Mouse (Mus musculus): ENCODE results near the gene Lrrc59.
"Not testable (repeated sequence)": the region's sequence is repeated elsewhere in the genome, so short reads cannot be mapped to it uniquely, and the experiment has no call there.

Lrrc59 gene

GRCm38 (mm10) chr11:94631969-94632368 is 2.4 kb downstream of the Lrrc59 start:
- no peak for DNase-seq

DNA sequence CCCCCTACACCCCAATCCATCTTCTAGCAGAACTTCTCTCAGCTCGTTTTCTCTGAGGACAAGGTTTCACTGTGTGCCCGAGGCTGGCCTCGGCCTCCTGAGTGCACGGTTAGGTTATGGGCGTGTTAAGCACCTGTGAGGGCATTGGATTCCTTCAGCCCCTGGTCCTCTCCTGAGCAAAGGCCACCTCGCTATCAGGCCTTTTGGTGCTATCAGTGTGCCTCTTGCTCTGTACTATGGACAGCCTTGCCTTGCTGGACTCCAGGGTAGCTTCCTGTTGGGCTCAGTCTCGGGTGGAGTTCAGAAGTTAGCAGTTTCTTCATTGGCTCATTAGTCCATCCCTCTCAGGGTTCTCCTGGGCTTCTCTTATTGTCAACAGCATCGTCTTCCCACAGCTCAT is 3.4 kb downstream of the Lrrc59 start:
- no peak for DNase-seq

DNA sequence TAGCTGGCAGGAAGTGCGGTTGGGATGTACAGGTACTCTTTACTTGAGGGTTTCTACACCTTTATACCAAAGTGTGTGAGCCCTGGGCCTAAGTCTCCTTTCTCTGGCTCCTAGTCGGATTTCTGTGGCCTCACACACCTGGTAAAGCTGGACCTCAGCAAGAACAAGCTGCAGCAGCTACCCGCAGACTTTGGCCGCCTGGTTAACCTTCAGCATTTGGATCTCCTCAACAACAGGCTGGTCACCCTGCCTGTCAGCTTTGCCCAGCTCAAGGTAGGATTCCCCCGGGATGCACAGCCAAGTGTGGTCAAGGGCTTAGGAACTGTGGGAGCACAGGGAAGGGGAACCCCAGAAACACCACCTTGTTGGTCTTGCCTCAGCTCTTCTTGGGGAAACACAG is 4.9 kb downstream of the Lrrc59 start:
- no peak for DNase-seq

- DNase-seq: no peak
Observed at GRCm38 (mm10) chr11:94644461-94645219, 15.1 kb downstream of the Lrrc59 start.

DNA sequence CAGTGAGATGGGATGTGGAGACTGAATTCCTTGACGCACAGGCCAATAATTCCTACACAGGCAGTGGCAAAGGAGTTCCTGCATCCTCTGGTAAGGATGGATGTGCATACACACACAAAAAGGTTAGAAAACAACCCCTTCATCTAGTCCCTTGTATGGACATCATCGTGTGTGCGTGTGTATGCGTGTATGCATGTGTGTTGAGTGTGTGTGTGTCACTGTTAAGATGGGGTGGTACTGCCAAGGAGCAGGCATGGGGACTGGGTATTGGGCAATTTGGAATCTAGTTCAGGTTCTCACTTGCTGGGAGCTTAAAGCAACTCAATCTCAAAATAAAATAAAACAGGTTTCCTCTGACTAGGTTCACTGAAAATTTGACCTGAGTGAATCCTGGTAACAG is 16.9 kb downstream of the Lrrc59 start:
- DNase-seq: no peak

GRCm38 (mm10) chr11:94651241-94651640 is 21.7 kb downstream of the Lrrc59 start:
- DNase-seq: not testable (repeated sequence)

- DNase-seq: no peak
Observed at GRCm38 (mm10) chr11:94652973-94653372, 23.4 kb downstream of the Lrrc59 start.

DNA sequence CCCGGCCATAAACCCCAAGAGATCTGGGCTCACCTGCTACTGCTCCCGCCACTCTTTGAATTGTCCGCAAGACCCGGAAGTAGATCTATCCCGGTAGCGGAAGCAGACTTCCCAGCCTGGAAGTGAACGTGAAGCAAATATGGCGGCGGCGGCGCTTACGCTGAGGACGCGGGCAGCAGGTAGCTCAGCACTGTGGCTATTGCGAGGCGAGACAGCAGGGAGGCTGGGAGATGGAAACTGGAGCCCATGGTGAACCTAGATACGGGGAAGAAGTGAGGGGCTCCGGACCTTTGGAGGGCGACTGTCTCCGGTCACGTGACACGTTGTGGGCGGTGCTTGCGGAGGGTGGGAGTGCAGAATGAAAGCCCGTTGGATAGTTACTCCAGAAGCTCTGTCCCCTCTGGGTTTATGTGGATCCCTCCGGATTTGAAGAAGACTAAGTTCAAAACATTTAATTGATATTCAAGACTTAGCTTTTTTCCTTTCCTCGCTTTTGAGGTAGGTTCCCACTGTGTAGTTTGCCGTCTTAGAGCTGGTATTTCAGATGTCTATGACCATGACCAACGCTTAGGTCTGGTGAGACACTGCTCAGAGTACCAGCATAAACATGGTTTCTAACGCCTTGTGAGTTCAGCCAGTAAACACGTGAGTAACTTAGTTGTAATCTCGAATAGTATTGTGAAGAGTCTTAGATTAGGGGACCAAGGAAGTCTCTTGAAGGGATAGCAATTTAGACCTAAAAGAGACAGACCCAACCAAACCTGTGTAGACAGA is 24.3 kb downstream of the Lrrc59 start, which contains the start of the genes Mrpl27 and Eme1:
TSS of gene Mrpl27 (plus strand) at position 105 of the 774 bp plus-strand sequence.
TSS of gene Eme1 (minus strand) at position 302 of the 774 bp plus-strand sequence.
- peak; percentile 84 to 87 for DNase-seq

GRCm38 (mm10) chr11:94661344-94661743 is 31.8 kb downstream of the Lrrc59 start:
- no peak for DNase-seq

GRCm38 (mm10) chr11:94665281-94665680 is 35.7 kb downstream of the Lrrc59 start:
- no peak for DNase-seq

DNA sequence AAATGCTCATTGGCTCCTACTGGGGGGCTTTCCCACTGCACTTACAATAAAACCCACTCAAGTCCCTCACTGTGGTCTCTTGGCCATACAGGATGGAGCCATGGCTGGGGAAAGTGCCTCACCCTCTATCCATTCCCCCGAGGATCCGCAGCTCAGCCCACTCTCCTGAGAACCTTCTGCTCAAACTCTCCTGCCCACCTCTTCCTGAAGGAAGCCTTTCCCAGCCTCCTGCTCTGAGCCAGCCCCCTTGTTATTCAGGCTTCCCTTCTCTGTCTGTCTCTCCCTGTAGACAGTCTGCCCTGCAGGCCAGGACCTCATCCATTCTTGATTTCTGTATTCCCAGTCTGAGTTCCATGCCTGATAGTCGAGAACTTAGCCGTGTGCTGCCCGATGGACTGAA is 45.4 kb downstream of the Lrrc59 start:
- no peak for DNase-seq

GRCm38 (mm10) chr11:94675446-94675845 is 45.9 kb downstream of the Lrrc59 start:
- no peak for DNase-seq

DNA sequence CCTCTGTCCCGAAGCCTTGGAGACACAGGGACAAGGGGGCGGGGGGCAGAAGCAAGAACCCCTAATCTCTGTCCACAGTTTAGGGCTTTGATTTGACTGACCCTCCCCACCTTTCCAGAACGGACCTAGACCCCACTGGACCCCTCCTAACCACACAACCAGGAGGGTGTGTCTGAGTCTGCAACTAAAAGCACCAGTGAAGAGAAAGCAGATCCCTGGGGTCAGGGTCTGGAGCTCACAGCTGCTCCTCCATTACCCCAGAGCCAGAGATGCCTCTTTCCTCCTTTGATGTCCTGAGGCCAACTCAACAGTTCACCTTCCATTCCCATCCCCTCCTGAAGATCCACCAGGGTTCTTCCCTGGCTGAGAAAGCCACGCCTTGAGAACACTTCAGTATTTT is 46.7 kb downstream of the Lrrc59 start:
- no peak for DNase-seq

DNA sequence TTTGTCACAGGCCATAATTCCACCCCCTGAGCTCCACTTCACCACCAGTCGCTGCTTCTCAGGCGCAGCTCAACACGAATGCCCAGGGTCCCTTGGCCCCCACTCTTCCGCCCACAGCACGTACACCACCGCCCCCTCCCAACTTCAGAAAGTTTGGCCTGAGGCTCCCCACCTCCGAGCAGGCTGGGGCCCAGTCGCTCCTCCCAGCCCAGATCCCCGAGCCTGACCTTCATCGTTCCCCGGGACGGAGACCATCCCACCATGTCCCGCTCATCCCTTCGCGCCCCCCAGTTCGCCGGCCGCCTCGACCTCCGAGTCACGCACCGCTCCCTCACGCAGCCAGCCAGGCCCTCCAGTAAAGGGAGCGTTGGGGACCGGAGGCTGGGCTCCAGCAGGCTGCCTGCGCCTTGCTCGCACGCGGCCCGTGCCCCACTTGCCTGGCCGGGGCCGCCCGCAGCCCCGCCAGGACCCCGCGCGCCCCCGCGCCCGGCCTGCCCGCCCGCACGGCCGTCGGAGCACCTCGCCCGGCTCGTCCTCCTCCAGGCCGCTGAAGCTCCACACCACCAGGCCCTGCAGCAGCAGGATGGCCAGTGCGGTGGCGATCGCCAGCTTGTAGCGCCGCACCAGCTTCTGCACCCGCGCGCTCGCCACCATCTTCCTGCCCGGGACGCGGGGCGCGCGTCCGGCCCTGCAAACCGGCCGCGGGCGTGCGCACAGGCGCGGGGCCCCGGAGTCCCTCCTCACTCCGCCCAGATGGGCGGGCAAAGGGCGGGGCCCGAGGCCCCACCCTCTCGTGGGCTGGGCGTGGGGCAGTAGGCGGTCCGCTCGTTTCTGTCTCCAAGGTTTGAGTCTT is 47.4 kb downstream of the Lrrc59 start, which contains the start of gene Xylt2:
TSS of gene Xylt2 (minus strand) at position 762 of the 853 bp plus-strand sequence.
- DNase-seq: peak; percentile 90 to 92

DNA sequence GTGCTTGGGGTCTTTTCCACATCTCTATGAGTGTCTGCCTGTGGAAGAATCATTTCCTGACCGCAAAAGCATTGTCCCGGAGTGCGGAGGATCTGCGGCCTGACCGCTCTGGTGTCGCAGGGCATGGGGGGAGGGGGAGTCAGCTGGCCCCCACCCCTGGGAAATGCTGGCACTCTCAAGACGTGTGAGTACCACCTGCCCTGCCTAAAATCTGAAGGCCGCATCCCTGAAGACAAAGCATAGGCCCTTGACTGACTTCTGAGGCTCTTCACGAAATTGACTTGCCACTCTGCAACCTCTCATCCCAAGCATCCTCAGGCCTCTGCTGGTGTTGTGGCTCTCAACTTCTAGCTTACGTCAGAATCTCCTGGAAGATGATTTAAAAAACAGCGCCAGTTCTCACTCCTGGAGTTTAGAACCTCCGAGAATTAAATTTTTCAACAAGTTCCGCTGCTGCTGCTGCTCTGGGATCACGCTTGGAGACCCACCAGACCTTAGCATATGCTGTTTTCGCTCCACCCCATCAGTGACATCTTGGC is 48.1 kb downstream of the Lrrc59 start:
- no peak for DNase-seq

- no peak for DNase-seq
Observed at GRCm38 (mm10) chr11:94680639-94681038, 51.1 kb downstream of the Lrrc59 start.

- no peak for DNase-seq
Observed at GRCm38 (mm10) chr11:94681640-94682039, 52.1 kb downstream of the Lrrc59 start.

- DNase-seq: no peak
Observed at GRCm38 (mm10) chr11:94682427-94682826, 52.9 kb downstream of the Lrrc59 start.

DNA sequence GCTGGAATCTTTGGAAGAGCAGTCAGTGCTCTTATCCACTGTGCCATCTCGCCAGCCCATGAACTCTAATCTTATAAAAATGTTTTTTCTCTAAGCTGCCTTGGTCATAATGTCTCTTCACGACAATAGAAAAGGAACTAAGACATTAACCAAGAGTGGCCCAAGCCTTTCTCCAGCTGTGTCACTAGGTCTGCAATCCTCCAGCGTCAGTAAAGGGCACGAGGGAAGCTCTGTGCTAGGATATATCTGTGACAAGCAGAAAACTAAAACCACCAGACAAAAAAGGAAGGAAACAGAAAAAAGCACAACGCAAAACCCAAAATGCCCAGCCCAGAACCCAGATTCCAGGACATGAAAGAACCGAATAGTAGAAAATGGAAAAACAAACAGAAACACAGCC is 57.6 kb downstream of the Lrrc59 start:
- DNase-seq: no peak

GRCm38 (mm10) chr11:94692502-94692901 is 62.9 kb downstream of the Lrrc59 start:
- DNase-seq: not testable (repeated sequence)
